Mouse (Mus musculus) G1E (cell line): ENCODE measurements around the gene Ankrd55. TPM values are rescaled to one million over a fixed set of nuclear protein-coding genes. Genes with fewer than 3 reads are reported as not detected.

Experiments
- ATAC-seq: 2 replicates; pipeline ENCODE4 v1.8.0; 2016; ENCODE audit warnings: mild to moderate bottlenecking; ENCODE audit not compliant: insufficient number of reproducible peaks, poor library complexity, low FRiP score, severe bottlenecking; ENCODE audit errors: extremely low read depth
- DNase-seq: peaks from one replicate; pipeline ENCODE4 v3.0.0; 2012; ENCODE audit warnings: low spot score
- H3K27me3 ChIP-seq: 2 replicates; pipeline ENCODE4 v1.6.1; 2012; ENCODE audit warnings: mild to moderate bottlenecking, low read length, inconsistent platforms; ENCODE audit not compliant: insufficient read depth
- H3K36me3 ChIP-seq: replicated peaks from 2 replicates; pipeline ENCODE3; 2012; ENCODE audit warnings: mild to moderate bottlenecking, inconsistent platforms
- H3K4me1 ChIP-seq: 2 replicates; pipeline ENCODE4 v1.6.1; 2012; ENCODE audit warnings: low read depth, low read length, inconsistent platforms, mixed read lengths; ENCODE audit not compliant: insufficient read depth
- H3K4me3 ChIP-seq: 2 replicates; pipeline ENCODE4 v1.5.1; 2012; ENCODE audit warnings: low read depth, mild to moderate bottlenecking, inconsistent platforms, low read length, moderate library complexity, mixed read lengths
- H3K9me3 ChIP-seq: replicated peaks from 2 replicates; pipeline ENCODE4 v1.6.1; 2012; ENCODE audit warnings: inconsistent platforms
- CTCF ChIP-seq: IDR thresholded peaks from 2 replicates; pipeline ENCODE4 v1.5.1; 2012; ENCODE audit warnings: low read depth, low read length, inconsistent platforms, mixed read lengths
- GATA1 ChIP-seq: IDR thresholded peaks from 2 replicates; pipeline ENCODE4 v1.6.1; 2012; ENCODE audit warnings: borderline replicate concordance, low read length, inconsistent platforms, mixed read lengths
- GATA2 ChIP-seq: IDR thresholded peaks from 2 replicates; pipeline ENCODE4 v1.6.1; 2012; ENCODE audit warnings: low read depth, low read length, inconsistent platforms, borderline replicate concordance
- POLR2AphosphoS5 ChIP-seq: IDR thresholded peaks from 2 replicates; pipeline ENCODE4 v1.6.1; 2012; ENCODE audit warnings: low read depth, low read length, inconsistent platforms; ENCODE audit not compliant: insufficient replicate concordance
- TAL1 ChIP-seq: conservative IDR thresholded peaks from 2 replicates; pipeline ENCODE4 v1.6.1; 2012; ENCODE audit warnings: low read depth, low read length, inconsistent platforms, mixed read lengths
- polyA plus RNA-seq: library from polyadenylated mRNA; stranded (reverse); fragments of >175 nt; gene quantifications from 2 replicates; pipeline ENCODE4 v1.2.3, GENCODE M21; 2012
- total RNA-seq, 2 experiments: library from RNA; stranded (forward) in 1 of 2; stranded (reverse) in 1 of 2; fragments of 200-1000 nt in 1 of 2; fragments of >200 nt in 1 of 2; fragmentation: Nextera tagmentation in 1 of 2; gene quantifications; 2 replicates each; pipeline ENCODE4 v1.2.3; 2014 to 2017

Gene Ankrd55
- total and polyA plus RNA-seq, 3 experiments, result 0.11 TPM; not detected in 2

- no peak for DNase-seq
These were observed 13.6 kb upstream of the Ankrd55 start for GRCm38 (mm10) chr13:112274636-112275035.

GRCm38 (mm10) chr13:112275951-112276350 lies 12.3 kb upstream of the Ankrd55 start:
- Histone ChIP-seq H3K4me3 (no peak overlapping the region), H3K4me1 (no peaks in the 10 kb centered on the region), H3K27me3 (peaks cover 10% of the 10 kb centered on the region), H3K9me3 (no peaks in the 10 kb centered on the region), H3K36me3 (no peaks in the 10 kb centered on the region)
- no peak for DNase-seq
- ATAC-seq, result no peak
- TF ChIP-seq CTCF, result no peak
- TF ChIP-seq POLR2AphosphoS5, result no peak
- TF ChIP-seq GATA2, result no peak
- no peak for TF ChIP-seq TAL1
- no peak for TF ChIP-seq GATA1

More at GRCm38 (mm10) chr13:112274636-112275035, 13.6 kb upstream of the Ankrd55 start:
- no peak for ATAC-seq
- Histone ChIP-seq H3K4me3 (no peak overlapping the region), H3K27me3 (peaks cover 14% of the 10 kb centered on the region), H3K36me3 (no peaks in the 10 kb centered on the region), H3K4me1 (no peaks in the 10 kb centered on the region), H3K9me3 (no peaks in the 10 kb centered on the region)
- TF ChIP-seq GATA1, result no peak
- no peak for TF ChIP-seq TAL1
- TF ChIP-seq POLR2AphosphoS5, result no peak
- TF ChIP-seq CTCF, result no peak
- TF ChIP-seq GATA2, result no peak

GRCm38 (mm10) chr13:112277544-112277943 lies 10.7 kb upstream of the Ankrd55 start:
- ATAC-seq, result peak; percentile 83
- H3K27me3 ChIP-seq, result peaks cover 10% of the 10 kb centered on the region
- no peaks in the 10 kb centered on the region for H3K4me1 ChIP-seq
- DNase-seq, result no peak
- TF ChIP-seq TAL1, result no peak
- TF ChIP-seq POLR2AphosphoS5, result no peak
- TF ChIP-seq GATA1, result no peak
- no peak for TF ChIP-seq CTCF
- no peak for TF ChIP-seq GATA2
- no peak overlapping the region for H3K4me3 ChIP-seq
- H3K9me3 ChIP-seq, result no peaks in the 10 kb centered on the region
- H3K36me3 ChIP-seq, result no peaks in the 10 kb centered on the region

GRCm38 (mm10) chr13:112278251-112278650 lies 10.0 kb upstream of the Ankrd55 start:
- DNase-seq (no peak), ATAC-seq (no peak)
- Histone ChIP-seq H3K4me3 (no peak overlapping the region), H3K27me3 (peaks cover 6% of the 10 kb centered on the region; the same call in 1 of the 2 replicates), H3K36me3 (no peaks in the 10 kb centered on the region), H3K4me1 (no peaks in the 10 kb centered on the region), H3K9me3 (no peaks in the 10 kb centered on the region)
- TF ChIP-seq GATA1 (no peak), CTCF (no peak), TAL1 (no peak), POLR2AphosphoS5 (no peak), GATA2 (no peak)

- Histone ChIP-seq H3K36me3 (no peaks in the 10 kb centered on the region), H3K9me3 (peaks cover 4% of the 10 kb centered on the region), H3K4me1 (no peaks in the 10 kb centered on the region), H3K4me3 (no peak overlapping the region), H3K27me3 (no peaks in the 10 kb centered on the region; the same call in 1 of the 2 replicates)
- ATAC-seq (peak; percentile 15; the same call in 1 of the 2 replicates), DNase-seq (no peak)
- TF ChIP-seq GATA2, result no peak
These were observed 1.1 kb upstream of the Ankrd55 start for GRCm38 (mm10) chr13:112287135-112287534.

GRCm38 (mm10) chr13:112287571-112288224 lies 553 bp upstream of the Ankrd55 start:
- no peak for ATAC-seq
- Histone ChIP-seq H3K9me3 (peaks cover 4% of the 10 kb centered on the region), H3K36me3 (no peaks in the 10 kb centered on the region), H3K27me3 (peaks cover 2% of the 10 kb centered on the region; the same call in 1 of the 2 replicates), H3K4me3 (no peak overlapping the region), H3K4me1 (no peaks in the 10 kb centered on the region)
- TF ChIP-seq CTCF (no peak), GATA2 (no peak), TAL1 (no peak), GATA1 (no peak), POLR2AphosphoS5 (no peak)
- DNase-seq, result no peak

GRCm38 (mm10) chr13:112289338-112289737 lies 1.1 kb downstream of the Ankrd55 start:
- H3K4me3 ChIP-seq, result no peak overlapping the region
- TF ChIP-seq GATA2, result no peak
- no peak for TF ChIP-seq TAL1
- H3K9me3 ChIP-seq, result peaks cover 4% of the 10 kb centered on the region
- H3K36me3 ChIP-seq, result no peaks in the 10 kb centered on the region
- peaks cover 10% of the 10 kb centered on the region; the same call in 1 of the 2 replicates for H3K27me3 ChIP-seq
- no peaks in the 10 kb centered on the region for H3K4me1 ChIP-seq
- no peak for ATAC-seq
- no peak for DNase-seq
